Mouse (Mus musculus) effector memory CD4-positive, alpha-beta T cell, adult 5 months (primary cell): ENCODE results near the gene Slc27a4. TPM values are rescaled to one million over a fixed set of nuclear protein-coding genes. Genes with fewer than 3 reads are reported as not detected.

ENCODE experiments used
- polyA plus RNA-seq: library from polyadenylated mRNA; unstranded; fragments of 100-300 nt; shearing (Covaris generic); gene quantifications from one replicate; pipeline ENCODE4 v1.2.1, GENCODE M21; 2017

Slc27a4 gene
- 5.4 TPM for polyA plus RNA-seq

DNA sequence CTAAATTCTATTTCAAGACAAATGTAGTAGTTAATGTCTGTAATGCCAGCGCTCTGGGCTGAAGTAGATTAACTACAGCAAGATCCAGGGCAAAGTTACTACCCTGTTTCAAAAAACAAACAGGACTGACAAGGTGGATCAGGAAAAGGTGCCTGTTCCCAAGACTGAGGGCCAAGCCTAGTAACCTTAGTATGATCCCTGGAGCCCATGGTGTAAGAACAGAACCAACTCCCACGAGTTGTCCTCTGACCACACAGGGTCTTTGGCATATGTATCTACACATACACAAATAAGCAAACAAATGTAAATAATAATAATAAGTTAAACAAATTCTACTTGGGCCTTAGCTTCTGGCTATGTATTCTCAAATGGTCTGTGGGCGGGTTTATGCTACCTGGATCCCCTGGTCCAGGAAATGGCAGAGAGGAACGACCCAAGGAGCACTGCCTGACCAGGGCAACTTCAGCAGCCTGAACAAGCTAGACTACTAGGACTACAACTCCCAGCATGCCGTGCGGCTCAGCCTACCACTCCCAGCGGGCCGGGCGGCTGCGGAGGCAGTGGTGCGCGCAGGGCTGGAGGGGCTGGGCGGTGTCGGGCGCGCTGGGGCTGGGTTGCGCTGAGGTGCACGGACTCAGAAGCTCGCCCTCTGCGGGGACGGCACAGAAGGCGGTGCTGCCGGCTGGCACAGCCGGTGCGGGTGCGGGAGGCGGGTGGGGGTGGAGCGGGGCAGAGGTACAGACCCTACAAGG is at the start of gene Slc27a4:
TSS of gene Slc27a4 (plus strand) at position 560 of the 752 bp plus-strand sequence.

GRCm38 (mm10) chr2:29787104-29787917 is 15.1 kb upstream of the Slc27a4 start, which contains the start of gene Coq4:
Coq4 (plus strand) TSS chr2:29787493.

DNA sequence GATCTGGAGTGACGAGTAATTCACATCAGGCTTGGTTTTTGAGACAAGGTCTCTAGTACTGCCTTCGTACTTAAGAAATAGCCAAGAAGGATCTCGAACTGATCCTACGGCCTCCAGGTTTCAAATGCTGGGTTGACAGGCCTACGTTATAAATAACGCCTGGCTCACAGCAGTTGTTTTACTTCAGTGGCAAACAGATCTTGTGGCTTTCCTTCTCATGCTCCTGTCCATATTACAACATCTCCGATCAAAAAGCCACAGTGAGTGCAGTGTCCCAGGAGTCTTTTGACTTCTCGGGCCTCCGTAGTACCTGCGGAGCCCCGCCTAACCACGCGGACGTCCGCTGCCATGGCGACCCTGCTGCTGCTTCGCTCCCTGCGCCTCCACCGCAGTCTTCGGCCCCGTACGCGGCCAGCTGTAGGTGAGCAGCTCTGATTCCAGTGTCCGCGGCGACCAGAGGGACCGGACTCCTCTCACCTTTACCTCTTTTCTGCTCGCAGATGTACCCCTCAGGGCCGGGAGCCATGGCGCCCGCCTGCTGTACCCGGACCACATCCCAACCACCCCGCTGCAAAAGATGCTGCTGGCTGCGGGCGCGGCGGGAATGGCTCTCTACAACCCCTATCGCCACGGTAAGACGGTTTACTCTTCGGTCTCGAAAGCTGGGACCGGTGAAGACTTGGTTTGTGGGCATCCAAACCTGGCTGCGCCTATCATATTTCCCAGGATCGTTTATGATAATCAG is 14.3 kb upstream of the Slc27a4 start, which contains the start of gene Trub2:
TSS of gene Trub2 (minus strand) at position 566 of the 745 bp plus-strand sequence.

GRCm38 (mm10) chr2:29820025-29820817 is 17.8 kb downstream of the Slc27a4 start, which contains the start of gene Urm1:
Urm1 (plus strand) TSS chr2:29820075.

Other genes starting within 250 kb of the Slc27a4 start
- gene Rapgef1, start 182.9 kb upstream of the Slc27a4 start, polyA plus RNA-seq: 56.6 TPM
- not detected for gene Gm13420, start 50.9 kb upstream of the Slc27a4 start, polyA plus RNA-seq
- not detected for gene Gm13547, start 43.3 kb upstream of the Slc27a4 start, polyA plus RNA-seq
- 3.9 TPM for gene Coq4, start 15.1 kb upstream of the Slc27a4 start, polyA plus RNA-seq
- 12.1 TPM for gene Trub2, start 14.1 kb upstream of the Slc27a4 start, polyA plus RNA-seq
- 20.0 TPM for gene Urm1, start 17.4 kb downstream of the Slc27a4 start, polyA plus RNA-seq
- 0.86 TPM for gene Cercam, start 66.5 kb downstream of the Slc27a4 start, polyA plus RNA-seq
- 71.8 TPM for gene Odf2, start 86.6 kb downstream of the Slc27a4 start, polyA plus RNA-seq
- 46.3 TPM for gene Gle1, start 132.8 kb downstream of the Slc27a4 start, polyA plus RNA-seq
- gene Sptan1, start 162.9 kb downstream of the Slc27a4 start, polyA plus RNA-seq: 87.5 TPM
- 2.3 TPM for gene Wdr34, start 246.2 kb downstream of the Slc27a4 start, polyA plus RNA-seq